Mouse (Mus musculus) CD4-positive helper T cell, adult 2 months (primary cell): ENCODE data around the gene Flt3l.

Experiments
- DNase-seq: peaks from one replicate; pipeline ENCODE4 v3.0.0-alpha.2; 2012; ENCODE audit warnings: low read depth, missing footprints, low spot score

Flt3l gene

DNA sequence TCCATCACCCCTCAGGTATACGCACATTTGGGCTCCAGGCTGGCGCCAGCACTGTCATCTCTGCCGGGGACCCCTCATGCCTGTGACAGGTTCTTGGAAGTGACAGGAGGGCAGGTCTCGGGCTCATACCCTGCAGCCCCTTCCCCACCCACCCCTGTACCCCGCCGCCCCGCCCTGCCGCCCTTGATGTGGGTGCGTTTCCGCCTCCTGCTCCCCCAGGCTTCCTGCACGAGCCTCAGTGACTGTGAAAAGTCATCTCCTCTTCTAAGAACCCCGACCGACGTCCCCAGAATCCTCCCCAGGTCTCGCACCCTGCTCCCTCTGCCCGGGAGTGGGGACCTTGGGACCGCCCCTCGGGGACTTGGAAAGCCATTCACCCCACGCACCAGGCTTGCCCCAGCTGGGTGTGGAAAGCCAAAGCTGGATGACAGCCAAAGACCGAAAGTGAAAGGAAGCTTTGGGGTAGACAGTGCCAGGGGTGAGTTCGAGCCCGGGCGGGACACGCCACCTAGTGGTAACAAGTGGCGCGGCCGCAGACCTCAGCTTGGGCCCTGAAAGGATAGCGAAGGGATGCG is at the start of gene Flt3l, which contains the start of gene Gm45713:
Gene Flt3l (minus strand): TSS at position 440 of the 575 bp plus-strand sequence.
Gene Gm45713 (minus strand): TSS at position 239 of the 575 bp plus-strand sequence.
- DNase-seq, result peak; percentile 95

DNA sequence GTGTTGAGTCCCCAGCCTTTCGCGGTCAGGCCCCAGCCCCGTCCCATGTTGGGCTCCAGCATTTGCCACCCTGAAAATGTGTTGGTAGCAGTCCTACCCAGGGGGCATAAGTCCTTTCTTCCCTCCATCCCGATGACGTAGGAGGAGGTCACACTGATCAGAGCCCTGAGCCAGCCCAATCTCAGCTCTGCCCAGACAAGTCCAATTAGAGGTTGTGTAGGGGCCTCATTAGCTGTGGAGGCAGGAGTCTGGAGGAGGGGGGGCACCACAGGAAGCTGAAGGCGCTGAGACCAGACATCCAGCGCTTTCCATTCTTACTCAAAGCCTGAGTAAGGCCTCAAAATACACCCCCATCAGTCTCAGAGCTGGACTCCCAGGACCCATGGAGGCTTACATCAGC is 49.7 kb upstream of the Flt3l start:
- no peak for DNase-seq

DNA sequence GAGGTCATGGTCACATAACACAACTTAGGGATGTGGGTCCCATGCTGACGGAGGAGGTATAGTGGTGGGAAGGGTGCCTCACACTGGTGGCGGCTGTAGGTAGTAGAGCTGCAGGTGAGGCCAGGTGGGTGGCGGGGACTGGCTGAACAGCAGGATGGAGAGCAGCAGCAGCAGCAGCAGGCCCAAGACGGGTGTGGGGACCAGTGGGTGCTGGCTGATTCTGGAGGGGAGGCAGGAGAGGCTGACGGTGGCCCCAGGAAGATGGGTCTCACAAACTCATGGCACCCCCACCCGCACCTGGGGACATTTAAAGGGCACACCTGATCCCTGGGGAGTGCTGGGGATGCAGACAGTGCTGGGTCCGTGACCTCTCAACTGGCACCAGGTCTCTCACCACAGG is 47.4 kb upstream of the Flt3l start:
- no peak for DNase-seq

DNA sequence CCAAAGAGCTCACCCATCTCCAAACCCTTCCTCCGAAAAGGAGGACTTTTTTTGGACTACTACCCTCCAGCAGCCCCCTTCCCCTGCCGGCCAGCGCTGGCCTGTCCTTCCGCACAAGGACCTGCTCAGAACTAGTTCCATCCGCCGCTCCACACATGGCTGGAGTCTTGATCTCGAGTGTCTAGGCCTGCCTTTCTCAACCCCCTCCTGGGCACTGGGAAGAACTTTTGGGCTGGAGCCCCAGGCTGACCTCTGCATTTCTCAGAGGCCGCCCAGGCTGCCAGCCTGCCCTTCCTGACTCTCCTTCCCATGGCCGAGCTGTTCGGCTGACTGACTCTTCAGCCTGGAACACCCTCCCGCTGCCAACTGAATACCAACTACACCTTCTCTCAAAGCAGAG is 46.4 kb upstream of the Flt3l start:
- DNase-seq, result no peak

DNA sequence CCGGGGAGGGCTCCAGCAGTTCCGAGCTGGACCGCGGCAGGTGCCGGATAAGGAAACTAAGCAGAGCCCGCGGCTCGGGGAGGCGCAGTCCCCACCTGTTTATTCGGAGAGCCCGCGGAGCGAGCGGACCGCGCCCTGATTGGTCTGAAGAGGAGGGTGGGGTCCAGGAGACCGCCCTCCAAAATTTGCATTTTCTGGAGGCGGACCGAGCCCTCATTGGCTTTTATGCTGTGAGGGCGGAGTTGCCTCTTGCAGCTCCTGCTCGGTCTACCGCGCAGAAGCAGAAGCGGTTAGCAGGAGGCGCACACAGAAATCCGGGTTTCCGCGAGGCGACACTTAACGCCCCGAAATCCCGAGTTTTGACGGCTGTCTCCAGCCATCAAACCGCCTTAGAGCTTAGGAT is 46.0 kb upstream of the Flt3l start:
- peak; percentile 90 for DNase-seq

DNA sequence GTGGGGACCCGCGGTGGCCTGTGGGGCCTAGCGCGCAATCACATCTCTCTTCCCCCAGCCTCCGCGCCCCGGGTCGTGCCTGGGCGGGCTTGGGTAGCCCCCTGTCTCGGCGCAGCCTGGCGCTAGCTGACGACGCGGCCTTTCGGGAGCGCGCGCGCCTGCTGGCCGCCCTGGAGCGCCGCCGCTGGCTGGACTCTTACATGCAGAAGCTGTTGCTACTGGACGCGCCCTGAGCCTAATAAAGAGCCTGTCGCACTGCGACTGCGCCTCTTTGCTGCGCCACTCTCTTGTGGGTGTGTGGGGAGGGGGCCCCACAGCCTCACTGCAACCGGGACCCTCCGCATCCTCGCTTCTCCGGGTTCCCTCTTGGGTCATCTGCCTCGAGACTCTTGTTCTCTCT is 45.3 kb upstream of the Flt3l start:
- DNase-seq, result no peak

DNA sequence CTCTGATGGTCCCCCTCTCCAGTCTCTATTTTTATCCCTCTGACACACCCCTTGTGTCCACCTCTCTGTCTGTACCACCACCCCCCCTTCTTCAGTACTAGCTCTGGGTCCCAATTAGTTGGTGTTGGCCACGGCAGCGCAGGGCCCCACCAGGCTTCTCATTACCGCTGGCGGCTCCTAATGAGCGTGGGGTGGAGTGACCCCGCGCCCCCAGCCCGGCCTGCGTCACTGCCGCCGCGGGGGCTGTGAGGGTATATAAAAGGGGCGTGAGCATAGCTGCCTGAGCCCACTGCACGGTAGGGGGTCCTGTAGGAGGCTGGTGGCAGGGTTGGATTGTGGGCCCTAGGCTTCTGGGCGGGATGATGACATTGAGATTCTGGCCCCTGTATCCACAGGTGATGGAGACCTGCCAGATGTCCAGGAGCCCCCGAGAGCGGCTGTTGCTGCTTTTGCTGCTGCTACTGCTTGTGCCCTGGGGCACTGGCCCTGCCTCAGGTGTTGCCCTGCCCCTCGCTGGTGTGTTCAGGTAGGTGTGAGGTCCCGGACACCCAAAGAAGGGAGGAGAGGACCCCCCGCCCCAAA is 44.8 kb upstream of the Flt3l start, which contains the start of gene Pth2:
Gene Pth2 (plus strand): TSS at position 100 of the 582 bp plus-strand sequence.
- DNase-seq, result no peak

DNA sequence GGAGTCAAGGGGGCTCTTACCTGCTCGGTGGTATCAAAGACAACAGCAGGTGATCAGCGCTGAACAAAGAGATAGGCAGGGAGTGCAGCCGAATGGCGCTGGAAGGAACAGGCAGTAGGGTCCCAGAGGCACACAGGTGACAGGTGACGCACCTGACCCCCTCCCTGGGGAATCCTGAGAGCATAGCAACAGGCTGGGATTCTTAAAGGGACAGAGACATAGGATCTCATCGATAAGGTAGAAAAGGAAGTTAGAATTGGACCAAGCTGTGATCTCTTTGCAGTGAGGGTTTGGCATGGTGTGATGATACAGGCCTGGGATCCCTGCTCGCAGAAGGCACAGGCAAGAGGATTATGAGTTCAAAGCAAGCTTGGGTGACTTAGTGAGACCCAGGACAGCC is 43.2 kb upstream of the Flt3l start, which contains the start of gene Gfy:
Gene Gfy (minus strand): TSS at position 101 of the 400 bp plus-strand sequence.
- DNase-seq, result no peak

DNA sequence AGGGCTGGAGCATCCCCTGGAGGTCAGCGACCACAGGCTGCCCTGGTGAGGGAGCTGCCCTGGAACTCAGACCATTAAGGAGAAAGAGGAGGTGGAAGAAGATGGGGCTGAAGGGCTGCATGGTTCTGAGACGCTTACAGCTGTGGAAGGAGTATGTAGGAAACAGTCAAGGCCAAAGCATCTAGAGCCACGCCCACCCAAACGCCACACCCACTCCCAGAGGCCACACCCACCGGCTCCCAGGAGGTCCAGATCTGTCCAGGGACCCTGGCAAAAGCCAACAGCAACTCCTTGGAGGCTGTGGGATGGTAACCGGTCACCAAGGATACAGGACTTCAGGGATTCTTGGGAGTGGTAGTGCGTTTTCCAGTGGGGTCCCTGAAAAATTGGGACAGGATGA is 42.3 kb upstream of the Flt3l start:
- no peak for DNase-seq

DNA sequence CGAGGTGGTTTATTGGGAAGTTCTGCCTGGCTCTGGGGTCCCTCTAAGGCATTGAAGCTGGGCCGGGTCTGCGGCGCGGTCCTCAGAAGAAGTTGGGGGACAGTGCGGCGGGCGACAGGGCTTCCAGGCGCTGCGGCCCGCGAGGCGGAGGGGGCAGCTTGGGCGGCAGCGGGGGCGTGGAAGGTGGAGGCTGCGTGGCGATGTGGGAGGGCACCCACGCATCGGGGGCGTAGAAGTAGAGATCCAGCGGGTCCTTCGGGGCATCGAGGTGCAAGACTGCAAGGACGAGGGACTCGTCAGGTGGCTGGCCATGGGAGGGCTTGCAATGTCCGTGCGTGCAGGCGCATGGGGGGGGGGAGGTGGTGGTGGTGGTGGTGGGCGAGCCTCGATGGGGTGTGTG is 40.1 kb upstream of the Flt3l start:
- no peak for DNase-seq

DNA sequence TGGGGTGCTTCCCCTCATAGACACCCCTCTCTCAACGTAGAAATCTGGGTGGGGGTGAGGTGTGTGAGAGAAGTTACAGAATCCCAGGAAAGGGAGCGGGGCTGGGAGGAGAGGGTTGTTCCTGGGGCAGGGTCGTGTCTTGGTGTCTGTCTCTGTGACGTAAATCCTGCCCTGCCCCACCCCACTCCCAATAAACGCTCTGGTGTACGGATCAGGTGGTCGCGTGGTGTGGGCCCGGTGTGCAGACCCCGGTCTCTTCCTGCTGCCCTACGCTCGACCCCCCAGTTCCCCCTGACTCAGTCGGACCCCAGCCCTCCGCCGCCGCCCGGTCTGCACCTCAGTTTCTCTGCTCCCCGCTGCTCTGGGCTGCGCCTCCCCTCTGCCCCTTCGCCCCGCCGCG is 39.7 kb upstream of the Flt3l start:
- no peak for DNase-seq

DNA sequence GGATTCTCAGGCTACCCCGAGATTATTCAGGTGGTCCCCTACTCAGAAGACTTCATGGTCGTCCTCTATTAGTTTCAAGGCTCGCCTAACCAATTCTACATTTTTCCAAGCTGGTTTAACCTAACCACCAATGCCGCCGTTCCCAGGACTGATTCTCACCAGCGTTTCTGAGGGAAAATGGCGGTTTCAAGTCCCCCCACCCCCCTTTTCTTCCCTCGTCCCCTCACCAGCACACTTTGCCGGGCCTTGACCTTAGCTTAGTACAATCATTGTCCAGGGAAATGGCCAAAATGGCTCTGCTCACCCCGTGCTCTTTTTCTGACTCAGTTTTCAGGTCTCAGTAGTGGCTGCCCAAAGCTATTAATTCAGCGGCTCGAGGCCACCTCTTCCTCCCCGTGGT is 39.2 kb upstream of the Flt3l start:
- DNase-seq, result no peak

DNA sequence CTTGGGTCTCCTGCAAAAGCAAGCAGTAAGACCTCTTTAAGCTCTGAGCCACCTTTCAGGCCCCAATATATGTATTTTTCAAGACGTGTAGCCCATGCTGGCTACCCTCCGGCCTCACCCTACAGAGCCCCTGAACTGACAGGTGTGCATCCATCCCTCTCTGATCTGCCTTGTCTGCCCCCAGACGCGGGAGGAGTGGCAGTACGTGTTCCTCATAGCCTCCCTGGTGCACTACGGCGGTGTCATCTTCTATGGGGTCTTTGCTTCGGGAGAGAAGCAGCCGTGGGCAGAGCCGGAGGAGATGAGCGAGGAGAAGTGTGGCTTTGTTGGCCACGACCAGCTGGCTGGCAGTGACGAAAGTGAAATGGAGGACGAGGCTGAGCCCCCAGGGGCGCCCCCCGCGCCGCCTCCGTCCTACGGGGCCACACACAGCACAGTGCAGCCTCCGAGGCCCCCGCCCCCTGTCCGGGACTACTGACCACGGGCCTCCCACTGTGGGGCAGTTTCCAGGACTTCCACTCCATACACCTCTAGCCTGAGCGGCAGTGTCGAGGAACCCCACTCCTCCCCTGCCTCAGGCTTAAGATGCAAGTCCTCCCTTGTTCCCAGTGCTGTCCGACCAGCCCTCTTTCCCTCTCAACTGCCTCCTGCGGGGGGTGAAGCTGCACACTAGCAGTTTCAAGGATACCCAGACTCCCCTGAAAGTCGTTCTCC is 38.5 kb upstream of the Flt3l start:
- DNase-seq, result no peak

DNA sequence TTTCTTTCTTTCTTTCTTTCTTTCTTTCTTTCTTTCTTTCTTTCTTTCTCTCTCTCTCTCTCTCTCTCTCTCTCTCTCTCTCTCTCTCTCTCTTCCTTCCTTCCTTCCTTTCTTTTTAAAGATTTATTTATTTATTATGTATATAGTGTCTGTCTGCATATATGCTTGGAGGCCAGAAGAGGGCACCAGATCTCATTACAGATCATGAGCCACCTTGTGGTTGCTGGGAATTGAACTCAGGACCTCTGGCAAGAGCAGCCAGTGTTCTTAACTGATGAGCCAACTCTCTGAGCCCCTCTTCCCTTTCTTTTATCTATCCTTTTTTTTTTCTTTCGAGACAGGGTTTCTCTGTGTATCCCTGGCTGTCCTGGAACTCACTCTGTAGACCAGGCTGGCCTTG is 37.5 kb upstream of the Flt3l start:
- DNase-seq, result peak; percentile 66

DNA sequence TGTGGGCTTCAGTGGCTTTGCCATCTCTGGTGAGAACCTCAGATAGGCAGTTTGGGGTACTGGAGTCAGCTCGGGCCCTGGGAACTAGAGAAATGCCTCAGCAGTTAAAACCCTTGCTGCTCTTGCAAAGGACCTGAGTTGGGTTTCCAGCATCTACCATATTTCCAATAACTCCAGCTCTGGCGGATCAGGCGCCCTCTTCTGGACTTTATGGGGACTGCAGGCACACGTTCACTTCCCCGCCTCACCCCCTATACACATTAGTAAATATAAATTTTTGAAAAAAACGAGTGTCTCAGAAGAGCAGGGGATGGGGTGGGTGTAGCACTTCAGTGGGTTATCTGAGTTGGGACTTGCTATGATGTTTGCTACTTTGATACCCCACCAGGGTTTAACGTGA is 36.7 kb upstream of the Flt3l start:
- peak; percentile 50 for DNase-seq

DNA sequence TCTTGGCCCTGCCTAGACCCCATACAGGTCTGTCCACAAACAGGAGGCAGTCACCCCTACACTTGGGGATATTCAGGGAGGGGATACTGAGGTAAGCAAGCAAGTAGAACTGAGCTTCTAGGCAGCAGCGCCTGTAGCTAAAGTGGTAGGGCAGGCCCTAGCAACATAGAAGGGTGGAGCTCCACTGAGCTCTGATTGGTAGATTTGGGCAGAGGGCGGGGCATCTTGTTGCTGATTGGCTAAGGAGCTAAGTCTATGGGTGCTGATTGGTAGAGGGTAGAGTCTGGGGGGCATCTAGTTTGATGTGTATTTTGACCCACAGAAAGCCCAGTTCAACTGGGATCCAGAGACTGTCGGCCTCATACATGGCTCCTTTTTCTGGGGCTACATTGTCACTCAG is 33.3 kb upstream of the Flt3l start:
- peak; percentile 22 for DNase-seq

DNA sequence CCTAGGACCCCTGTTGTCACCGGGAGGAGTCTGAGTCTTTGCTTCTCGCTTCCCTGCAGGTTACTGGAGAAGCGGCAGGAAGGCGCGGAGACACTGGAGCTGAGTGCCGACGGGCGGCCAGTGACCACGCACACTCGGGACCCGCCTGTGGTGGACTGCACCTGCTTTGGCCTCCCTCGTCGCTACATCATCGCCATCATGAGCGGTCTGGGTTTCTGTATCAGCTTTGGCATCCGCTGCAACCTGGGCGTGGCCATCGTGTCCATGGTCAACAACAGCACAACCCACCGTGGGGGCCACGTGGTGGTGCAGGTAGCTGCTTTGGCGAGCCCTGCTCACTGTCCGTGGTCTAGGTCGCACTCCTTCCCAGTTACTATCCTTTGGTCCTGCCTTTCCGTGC is 32.4 kb upstream of the Flt3l start:
- no peak for DNase-seq

DNA sequence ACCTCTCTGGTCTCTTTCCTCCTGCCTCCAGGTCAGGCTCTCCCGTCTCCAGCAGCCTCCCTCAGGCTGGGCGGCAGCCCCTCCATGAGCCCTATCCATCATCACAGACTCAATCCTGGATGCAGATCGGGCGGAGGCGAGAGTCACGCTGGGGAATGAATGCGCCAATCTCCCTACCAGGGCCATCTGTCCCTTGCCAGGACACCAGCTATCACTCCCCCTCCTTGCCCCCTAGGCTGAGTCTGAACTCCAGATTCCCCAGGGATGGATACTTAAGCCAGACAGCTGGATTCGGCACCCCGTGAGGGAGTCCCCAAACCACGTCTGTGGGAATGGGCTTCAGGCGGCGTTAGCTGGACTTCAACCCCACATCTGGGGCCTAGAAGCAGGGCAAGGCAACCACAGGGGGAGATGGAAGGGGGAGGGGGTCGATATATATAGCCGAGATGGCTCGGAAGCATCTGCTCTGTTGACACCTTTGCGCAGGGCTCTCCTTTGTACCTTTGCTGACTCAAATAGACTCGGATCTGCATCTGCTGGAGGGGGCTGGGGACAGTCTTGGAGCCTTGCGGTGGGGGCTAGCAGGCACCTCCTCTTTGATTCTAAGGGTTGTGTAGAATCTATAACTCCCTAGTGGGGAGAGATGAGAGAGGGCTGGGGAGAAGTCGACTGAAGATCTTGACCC is 31.7 kb upstream of the Flt3l start:
- DNase-seq, result no peak

DNA sequence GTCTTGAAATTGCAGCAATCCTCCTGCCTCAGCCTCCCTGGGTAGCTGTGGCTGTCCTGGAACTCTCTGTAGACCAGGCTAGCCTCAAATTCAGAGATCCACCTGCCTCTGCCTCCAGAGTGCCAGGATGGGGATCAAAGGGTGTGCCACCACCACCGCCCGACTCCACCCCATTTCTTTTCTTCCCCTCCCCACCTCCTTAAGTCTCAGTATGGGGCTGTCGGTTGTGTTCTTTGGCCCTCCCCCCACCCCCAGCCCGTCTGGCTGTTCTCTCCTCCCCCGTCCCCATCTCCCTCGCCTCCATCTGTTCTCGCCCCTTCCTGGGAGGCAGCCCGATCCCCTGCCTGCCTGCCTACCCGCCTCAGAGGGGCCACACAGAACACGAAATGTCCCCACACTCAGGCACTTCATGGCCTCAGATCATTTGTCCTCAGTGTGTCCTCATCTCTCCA is 30.7 kb upstream of the Flt3l start:
- no peak for DNase-seq

DNA sequence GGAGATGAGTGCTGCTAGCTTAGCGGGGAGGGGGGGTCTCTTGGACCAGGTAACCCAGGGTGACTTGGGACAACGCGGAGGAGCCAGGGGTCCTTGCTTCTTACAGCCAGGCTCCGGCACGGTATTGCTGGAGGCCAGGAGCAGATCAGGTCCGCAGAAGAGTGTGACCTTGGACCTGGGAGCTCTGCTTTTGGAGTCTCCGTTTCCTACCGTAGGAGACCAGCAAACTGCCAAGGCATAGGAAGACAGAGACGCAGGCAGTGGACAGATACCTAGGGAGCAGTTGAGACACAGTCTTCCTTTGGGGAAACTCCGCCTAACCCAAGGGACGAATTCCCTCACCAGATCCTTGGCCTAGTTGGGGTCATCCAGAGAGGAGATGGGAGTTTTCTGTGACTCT is 29.5 kb upstream of the Flt3l start:
- DNase-seq, result no peak

DNA sequence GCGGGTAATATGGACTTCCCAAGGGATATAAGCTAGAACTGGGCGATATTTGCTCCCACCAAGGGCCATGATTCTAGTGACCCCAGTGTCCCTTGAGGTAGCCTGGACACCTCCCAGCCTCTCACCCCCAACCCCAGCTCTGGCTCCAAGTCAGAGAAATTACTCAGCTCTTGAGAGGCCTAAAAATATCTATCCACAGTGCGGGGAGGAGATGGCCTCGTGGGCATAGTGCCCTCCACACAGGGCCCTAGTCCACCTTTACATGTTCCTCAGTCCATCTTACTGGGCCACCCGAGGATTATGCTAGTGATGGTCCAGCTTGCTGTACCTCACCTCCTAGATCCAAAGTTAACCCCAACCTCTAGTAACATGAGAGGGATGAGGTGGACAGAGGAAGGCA is 28.6 kb upstream of the Flt3l start:
- no peak for DNase-seq

DNA sequence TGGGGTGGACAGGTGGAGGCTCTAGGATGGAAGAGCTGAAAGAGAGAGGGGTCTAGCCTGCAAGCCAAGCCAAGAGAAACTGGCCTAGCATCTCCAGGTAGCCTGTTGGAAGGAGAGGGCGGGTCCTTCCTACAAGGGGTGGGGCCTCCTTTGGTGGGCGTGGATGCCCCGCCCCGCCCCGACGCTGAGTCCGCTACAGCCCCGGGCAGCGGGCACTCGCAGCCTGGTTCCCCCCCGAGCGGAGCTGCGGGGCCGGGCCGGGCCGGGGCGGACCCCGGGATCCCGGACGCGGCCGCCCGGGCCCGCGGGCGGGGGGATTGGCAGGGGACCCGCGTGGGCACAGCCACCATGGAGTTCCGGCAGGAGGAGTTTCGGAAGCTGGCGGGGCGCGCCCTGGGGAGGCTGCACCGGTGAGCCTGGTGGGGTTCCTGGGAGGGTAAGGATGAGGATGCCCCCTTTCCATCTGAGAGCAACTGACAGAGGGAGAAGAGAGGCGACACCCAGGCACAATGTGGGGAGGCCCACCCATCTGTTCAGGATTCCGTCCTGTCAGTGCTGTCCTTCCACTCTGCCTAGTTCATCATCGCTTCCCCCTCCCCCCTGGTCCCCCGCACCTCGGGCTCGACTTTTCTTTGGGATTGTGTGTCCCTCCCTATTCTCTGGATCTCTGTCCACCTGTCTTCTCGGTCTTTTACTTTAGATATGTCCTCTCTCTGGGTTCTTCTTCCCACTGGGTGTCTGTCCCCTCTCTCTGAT is 27.7 kb upstream of the Flt3l start, which contains the start of gene Slc17a7:
Gene Slc17a7 (plus strand): TSS at position 215 of the 756 bp plus-strand sequence.
- peak; percentile 64 for DNase-seq
